Mouse (Mus musculus) heart, embryonic 12.5 days (tissue): ENCODE measurements around the gene Slc4a2. TPM values are rescaled to one million over a fixed set of nuclear protein-coding genes. Genes with fewer than 3 reads are reported as not detected.

Experiments used
- ATAC-seq: fragments of 200-750 bp; cut with Nextera tagmentation; 2 replicates; pipeline ENCODE4 v1.8.0; 2017; ENCODE audit warnings: moderate TSS enrichment, moderate library complexity; ENCODE audit not compliant: insufficient number of reproducible peaks, low FRiP score
- H3K27ac ChIP-seq: fragments of 300-500 bp; sonication (generic); 2 replicates; pipeline ENCODE4 v1.5.1; 2016; ENCODE audit warnings: mild to moderate bottlenecking, moderate library complexity; ENCODE audit not compliant: poor library complexity, severe bottlenecking
- H3K27me3 ChIP-seq: fragments of 300-500 bp; sonication (generic); replicated peaks from 2 replicates; pipeline ENCODE4 v1.6.1; 2016; ENCODE audit warnings: mild to moderate bottlenecking, moderate library complexity
- H3K36me3 ChIP-seq: fragments of 300-500 bp; sonication (generic); 2 replicates; pipeline ENCODE4 v1.6.1; 2016; ENCODE audit warnings: mild to moderate bottlenecking, moderate library complexity
- H3K4me1 ChIP-seq: fragments of 300-500 bp; sonication (generic); replicated peaks from 2 replicates; pipeline ENCODE4 v1.6.1; 2016; ENCODE audit warnings: mild to moderate bottlenecking
- H3K4me2 ChIP-seq: fragments of 300-500 bp; sonication (generic); 2 replicates; pipeline ENCODE4 v1.6.1; 2016; ENCODE audit warnings: mild to moderate bottlenecking, moderate library complexity
- H3K4me3 ChIP-seq: fragments of 300-500 bp; sonication (generic); 2 replicates; pipeline ENCODE4 v1.5.1; 2016; ENCODE audit warnings: mild to moderate bottlenecking
- H3K9ac ChIP-seq: fragments of 300-500 bp; sonication (generic); 2 replicates; pipeline ENCODE4 v1.6.1; 2016; ENCODE audit warnings: mild to moderate bottlenecking, moderate library complexity
- H3K9me3 ChIP-seq: fragments of 300-500 bp; sonication (generic); replicated peaks from 2 replicates; pipeline ENCODE4 v1.6.1; 2016; ENCODE audit warnings: mild to moderate bottlenecking, moderate library complexity
- WGBS: fragments of 180-500 bp; shearing (Covaris S2); methylation state at CpG from one replicate; pipeline ENCODE4 v1.1.7; 2016; 5-methylcytosine and 5-hydroxymethylcytosine counted together
- polyA plus RNA-seq: library from polyadenylated mRNA; unstranded; fragments of >200 nt; fragmentation: Nextera tagmentation; extraction: Ambion mirVana; gene quantifications from 2 replicates; pipeline ENCODE4 v1.2.1, GENCODE M21; 2016

Gene Slc4a2
- polyA plus RNA-seq, 1 experiment from 2014 or later, result 31.1 TPM

DNA sequence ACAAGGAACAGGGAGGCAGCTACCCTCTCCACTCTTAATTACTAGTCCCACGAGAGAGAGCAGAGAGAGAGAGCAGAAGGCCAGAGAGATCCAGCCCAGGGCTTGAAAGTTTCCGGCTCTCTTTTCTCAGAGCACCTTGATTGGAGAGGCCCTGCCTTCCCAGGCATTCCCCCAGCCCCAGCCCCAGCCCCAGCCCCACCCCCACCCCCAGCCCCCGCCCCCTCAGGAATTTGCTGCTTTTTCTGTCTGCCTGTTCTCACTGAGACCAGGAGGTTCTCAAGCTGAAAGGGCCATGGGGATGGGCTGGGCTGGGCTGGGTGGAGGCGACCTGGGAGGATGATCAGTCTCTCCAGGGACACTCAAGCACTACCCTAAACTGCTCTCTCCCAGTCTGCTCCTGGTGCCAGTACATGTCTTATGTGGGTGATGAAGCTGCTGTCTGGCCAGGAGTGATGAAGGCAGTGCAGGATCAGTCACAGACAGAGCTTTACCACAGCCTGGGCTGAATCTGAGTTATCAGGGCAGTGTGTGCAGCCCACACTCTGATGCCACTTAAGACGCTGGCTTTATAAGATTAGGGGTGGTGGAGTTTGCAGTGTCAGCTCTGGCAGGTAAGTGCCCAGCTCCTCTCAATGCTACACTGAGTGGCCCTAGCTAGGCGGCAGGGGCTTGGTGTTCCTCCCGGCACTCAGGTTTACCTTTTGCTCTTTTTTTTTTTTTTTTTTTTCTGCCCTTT, 49.4 kb downstream of the Slc4a2 start:
- H3K4me2 ChIP-seq, result peak overlapping the region; percentile 38
- H3K27me3 ChIP-seq, result peaks cover 6% of the 10 kb centered on the region; the same call in 1 of the 2 replicates
- peaks cover 19% of the 10 kb centered on the region for H3K36me3 ChIP-seq
- H3K4me3 ChIP-seq, result peak overlapping the region; percentile 7; the same call in 1 of the 2 replicates
- peak overlapping the region; percentile 31; the same call in 1 of the 2 replicates for H3K9ac ChIP-seq
- H3K4me1 ChIP-seq, result peaks cover 48% of the 10 kb centered on the region
- ATAC-seq, result no peak
- H3K9me3 ChIP-seq, result no peaks in the 10 kb centered on the region
- H3K27ac ChIP-seq, result 0 out of 2 replicates have a peak overlapping the region, but pooled peaks have one; percentile 23
- 30% methylated on average over 7 of the region's 7 CpGs for WGBS

DNA sequence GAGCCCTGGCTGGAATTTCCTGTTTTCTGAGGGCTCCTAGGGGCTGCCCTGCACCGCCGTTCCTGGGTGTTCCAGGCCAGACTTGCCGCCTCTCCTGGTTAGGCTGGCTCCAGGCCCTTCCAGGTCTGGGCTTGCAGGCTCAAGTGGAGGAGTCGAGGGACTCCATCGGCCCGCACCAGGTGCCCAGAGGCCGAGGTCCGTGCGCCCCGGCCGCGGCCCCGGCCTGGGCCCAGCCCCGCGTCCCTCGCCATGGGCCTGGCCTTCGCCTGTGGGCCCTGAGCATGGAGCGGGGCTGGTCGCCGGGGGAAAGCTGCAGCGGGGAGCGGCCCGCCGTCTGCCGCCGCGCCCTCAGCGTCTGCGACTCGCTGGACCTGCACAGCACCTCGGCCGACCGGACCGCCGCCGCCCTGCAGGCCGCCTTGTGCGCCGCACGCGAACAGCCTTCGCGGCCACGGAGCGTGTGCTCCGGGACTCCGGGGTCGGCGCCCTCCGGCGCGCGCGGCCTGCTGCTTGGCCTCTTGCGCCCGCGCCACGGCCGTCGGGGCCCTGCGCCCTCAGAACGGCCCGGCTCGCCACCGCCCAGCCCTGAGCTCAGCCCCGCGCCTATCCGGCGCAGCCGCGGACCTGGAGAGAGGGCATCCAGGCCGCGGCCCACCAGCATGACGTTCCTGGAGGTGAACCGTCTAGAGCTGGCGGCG, 50.5 kb downstream of the Slc4a2 start:
- WGBS, result 1% methylated on average over 77 of the region's 77 CpGs
- Histone ChIP-seq H3K9ac (peak overlapping the region; percentile 74), H3K27ac (no peak overlapping the region), H3K4me2 (peak overlapping the region; percentile 92), H3K27me3 (peaks cover 6% of the 10 kb centered on the region; the same call in 1 of the 2 replicates), H3K36me3 (peaks cover 30% of the 10 kb centered on the region), H3K4me1 (peaks cover 48% of the 10 kb centered on the region), H3K9me3 (no peaks in the 10 kb centered on the region), H3K4me3 (peak overlapping the region; percentile 53)
- ATAC-seq, result peak; percentile 12; the same call in 1 of the 2 replicates

DNA sequence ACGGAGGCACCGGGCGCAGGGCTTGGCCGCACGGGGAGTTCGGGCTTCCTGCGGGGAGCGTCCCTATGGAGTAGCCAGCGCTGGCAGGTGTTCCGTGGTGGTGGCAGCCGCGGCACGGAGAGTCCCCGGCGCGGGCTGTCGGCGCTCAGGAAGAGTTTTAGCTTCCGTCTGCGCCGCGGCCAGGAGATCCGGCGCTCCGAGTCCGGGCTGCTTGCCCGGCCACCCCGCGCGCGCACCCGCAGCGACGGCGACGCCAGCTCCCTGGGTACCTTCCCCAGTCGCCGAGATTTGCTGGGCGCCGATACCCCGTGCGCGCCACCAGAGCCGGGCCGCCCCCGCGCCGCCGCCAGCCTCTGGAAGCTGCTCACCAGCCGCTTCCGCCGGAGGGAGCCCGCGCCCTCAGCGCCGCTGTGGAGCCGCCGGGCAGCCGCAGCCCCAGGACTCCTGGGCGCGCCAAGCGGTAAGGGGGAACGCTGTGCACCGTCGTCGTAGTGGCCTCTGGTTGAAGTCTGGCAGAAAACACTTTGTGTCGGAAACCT, 51.2 kb downstream of the Slc4a2 start:
- Histone ChIP-seq H3K4me1 (peaks cover 45% of the 10 kb centered on the region), H3K27ac (no peak overlapping the region), H3K4me3 (peak overlapping the region; percentile 53), H3K27me3 (peaks cover 6% of the 10 kb centered on the region; the same call in 1 of the 2 replicates), H3K4me2 (peak overlapping the region; percentile 92), H3K9me3 (no peaks in the 10 kb centered on the region), H3K9ac (peak overlapping the region; percentile 74), H3K36me3 (peaks cover 36% of the 10 kb centered on the region)
- ATAC-seq, result peak; percentile 34; the same call in 1 of the 2 replicates
- WGBS, result 1% methylated on average over 65 of the region's 67 CpGs

DNA sequence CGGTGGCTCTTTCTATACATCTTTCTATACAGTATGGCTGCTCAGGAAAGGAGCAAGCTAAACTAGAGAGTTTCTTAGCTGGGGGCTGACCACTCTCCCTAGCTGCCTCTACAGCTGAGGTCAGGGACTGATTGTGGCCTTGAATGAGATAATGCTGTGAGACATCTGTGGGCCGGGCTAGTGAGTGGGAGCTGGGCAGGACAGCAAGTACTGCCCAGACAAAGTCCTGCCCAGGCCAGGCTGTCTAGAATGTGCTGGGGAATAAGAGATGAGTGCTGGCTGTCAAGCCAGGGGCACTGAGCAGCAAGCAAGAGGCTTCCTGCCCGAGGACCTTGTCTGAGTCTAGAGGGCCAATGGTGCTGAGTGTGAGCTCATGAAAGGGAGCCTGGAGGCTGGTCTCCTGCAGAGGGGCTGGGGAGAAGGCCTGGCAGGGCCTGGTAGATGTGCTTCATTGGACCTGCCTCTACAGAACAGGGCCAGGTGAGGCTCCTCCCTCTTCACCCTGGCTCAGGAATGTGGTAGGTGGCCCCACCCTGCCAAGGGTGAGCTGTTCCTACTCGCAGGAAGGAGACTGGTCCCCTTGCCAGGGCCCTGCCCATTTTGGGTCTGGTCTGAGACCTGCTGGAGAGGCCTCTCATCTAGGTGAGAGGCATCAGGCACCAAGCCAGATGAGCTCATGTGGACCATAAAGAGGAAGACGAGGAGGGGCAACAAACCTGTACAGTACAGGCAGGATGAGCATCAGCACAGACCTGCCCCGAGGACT, 52.0 kb downstream of the Slc4a2 start:
- no peaks in the 10 kb centered on the region for H3K9me3 ChIP-seq
- H3K4me2 ChIP-seq, result peak overlapping the region; percentile 92
- H3K4me1 ChIP-seq, result peaks cover 40% of the 10 kb centered on the region
- ATAC-seq, result no peak
- WGBS, result 57% methylated on average over 6 of the region's 6 CpGs
- H3K4me3 ChIP-seq, result peak overlapping the region; percentile 53; the same call in 1 of the 2 replicates
- peaks cover 6% of the 10 kb centered on the region; the same call in 1 of the 2 replicates for H3K27me3 ChIP-seq
- peaks cover 45% of the 10 kb centered on the region for H3K36me3 ChIP-seq
- H3K9ac ChIP-seq, result peak overlapping the region; percentile 74; the same call in 1 of the 2 replicates
- 0 out of 2 replicates have a peak overlapping the region, but pooled peaks have one; percentile 6 for H3K27ac ChIP-seq

DNA sequence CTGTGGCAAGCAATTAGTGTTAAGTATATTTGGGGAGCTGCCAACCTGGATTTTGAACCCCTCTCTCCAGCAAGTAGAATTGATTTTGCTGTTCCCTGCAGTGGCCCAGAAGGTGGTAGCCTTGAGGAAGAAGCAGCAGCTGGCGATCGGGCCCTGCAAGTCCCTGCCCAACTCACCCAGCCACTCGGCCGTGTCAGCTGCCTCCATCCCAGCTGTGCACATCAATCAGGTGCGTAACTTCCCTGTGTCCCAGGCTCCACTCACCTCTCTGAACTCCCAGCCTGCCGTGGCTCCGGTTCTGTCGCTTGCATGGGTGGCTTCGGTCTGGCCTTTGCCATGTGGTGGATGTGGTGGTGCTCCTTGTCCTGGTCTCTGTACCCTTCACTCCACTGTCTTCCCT, 54.3 kb downstream of the Slc4a2 start:
- no peak overlapping the region for H3K27ac ChIP-seq
- no peak overlapping the region for H3K9ac ChIP-seq
- no peak for ATAC-seq
- peaks cover 43% of the 10 kb centered on the region for H3K4me1 ChIP-seq
- peaks cover 62% of the 10 kb centered on the region for H3K36me3 ChIP-seq
- H3K9me3 ChIP-seq, result no peaks in the 10 kb centered on the region
- H3K4me3 ChIP-seq, result no peak overlapping the region
- 93% methylated on average over 9 of the region's 9 CpGs for WGBS
- H3K4me2 ChIP-seq, result no peak overlapping the region
- H3K27me3 ChIP-seq, result peaks cover 6% of the 10 kb centered on the region; the same call in 1 of the 2 replicates

DNA sequence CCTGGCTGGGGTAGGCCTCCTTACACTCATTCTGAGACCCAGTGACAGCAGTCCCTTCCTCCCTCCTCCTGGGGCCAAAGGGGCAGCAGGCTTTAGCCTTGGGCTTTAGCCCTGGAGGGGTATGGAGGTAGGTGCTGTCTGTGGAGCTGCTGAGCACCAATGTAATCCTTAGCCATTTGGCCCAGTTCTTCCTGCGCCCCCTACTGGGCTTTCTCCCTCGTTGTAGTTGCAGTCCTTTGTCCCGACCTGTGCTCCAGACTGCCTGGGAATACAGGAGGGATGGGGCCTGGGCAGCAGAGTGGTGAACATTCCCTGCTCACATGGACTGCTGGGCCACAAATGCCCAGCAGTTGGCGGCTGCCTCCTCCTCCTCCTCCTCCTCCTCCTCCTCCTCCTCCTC, 58.0 kb downstream of the Slc4a2 start:
- no peak overlapping the region for H3K27ac ChIP-seq
- no peak overlapping the region for H3K4me2 ChIP-seq
- 0 out of 2 replicates have a peak, but pooled peaks cover 13% of the 10 kb centered on the region for H3K27me3 ChIP-seq
- 10% methylated on average over 4 of the region's 4 CpGs for WGBS
- peak; percentile 28; the same call in 1 of the 2 replicates for ATAC-seq
- H3K9ac ChIP-seq, result no peak overlapping the region
- peaks cover 79% of the 10 kb centered on the region for H3K36me3 ChIP-seq
- no peak overlapping the region for H3K4me3 ChIP-seq
- H3K9me3 ChIP-seq, result no peaks in the 10 kb centered on the region
- H3K4me1 ChIP-seq, result peaks cover 23% of the 10 kb centered on the region

DNA sequence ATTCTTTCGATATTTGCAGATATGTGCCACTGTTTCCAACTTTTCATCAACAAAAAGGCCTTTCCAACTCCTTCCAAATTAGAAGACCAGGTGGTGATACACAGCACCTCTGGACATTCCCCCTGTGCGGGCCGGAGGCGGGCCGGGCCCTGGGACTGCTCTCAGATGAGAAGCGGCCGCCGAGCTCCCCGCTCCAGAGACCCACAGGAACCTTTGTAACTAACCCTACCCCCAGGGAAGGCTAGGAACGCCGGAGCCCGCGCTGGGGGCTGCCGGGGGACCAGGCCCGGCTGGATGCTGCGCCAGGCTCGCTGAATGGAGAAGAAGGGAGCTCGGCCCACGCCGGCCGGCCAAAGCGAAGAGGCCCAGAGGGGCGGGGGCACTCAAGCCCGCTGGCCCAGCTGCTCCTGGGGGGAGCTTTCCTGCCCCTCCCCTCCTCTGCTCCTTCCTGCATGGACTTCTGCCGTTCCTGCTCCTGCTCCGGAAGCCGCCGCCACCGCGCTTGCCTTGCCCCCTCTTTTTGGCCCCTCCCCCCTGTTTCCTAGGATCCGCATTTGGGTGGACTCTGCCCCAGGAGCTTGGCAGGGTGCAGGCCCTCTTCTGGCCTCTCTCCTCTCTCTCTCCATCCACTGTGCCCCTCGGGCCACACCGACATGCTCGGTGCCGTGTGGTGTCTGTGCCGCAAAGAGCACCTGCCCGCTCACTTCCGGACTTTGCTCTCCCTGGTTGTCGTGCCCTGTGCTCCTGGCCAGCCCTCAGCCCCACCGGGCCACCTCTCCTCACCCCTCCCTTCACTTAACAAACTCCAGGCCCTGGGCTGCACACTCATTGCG, 58.8 kb downstream of the Slc4a2 start:
- H3K9me3 ChIP-seq, result no peaks in the 10 kb centered on the region
- H3K36me3 ChIP-seq, result peaks cover 78% of the 10 kb centered on the region
- no peak overlapping the region for H3K9ac ChIP-seq
- H3K4me1 ChIP-seq, result peaks cover 23% of the 10 kb centered on the region
- no peak overlapping the region for H3K27ac ChIP-seq
- peak; percentile 9; the same call in 1 of the 2 replicates for ATAC-seq
- WGBS, result 57% methylated on average over 41 of the region's 41 CpGs
- no peak overlapping the region for H3K4me2 ChIP-seq
- no peak overlapping the region for H3K4me3 ChIP-seq
- H3K27me3 ChIP-seq, result 0 out of 2 replicates have a peak, but pooled peaks cover 13% of the 10 kb centered on the region

DNA sequence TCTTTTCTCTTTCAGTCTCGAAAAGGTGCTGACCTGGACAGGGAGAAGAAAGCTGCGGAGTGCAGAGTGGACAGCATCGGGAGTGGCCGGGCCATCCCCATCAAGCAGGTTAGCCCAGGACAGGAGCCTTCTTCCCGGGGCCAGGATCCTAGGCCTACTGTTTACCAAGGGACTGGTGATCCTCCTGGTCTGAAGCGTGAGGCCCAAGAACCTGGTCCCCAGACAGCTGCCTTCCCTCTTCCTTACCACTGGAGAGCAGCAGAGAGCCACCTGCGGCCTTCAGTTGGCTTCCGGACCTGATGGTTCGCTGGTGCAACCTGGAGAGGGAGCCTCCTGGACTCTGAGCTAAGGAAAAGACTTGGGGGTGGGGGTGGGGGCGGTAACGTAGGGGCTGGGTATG, 59.7 kb downstream of the Slc4a2 start:
- Histone ChIP-seq H3K9me3 (no peaks in the 10 kb centered on the region), H3K9ac (no peak overlapping the region), H3K4me2 (no peak overlapping the region), H3K27ac (no peak overlapping the region), H3K4me3 (no peak overlapping the region), H3K36me3 (peaks cover 78% of the 10 kb centered on the region), H3K4me1 (peaks cover 23% of the 10 kb centered on the region), H3K27me3 (0 out of 2 replicates have a peak, but pooled peaks cover 13% of the 10 kb centered on the region)
- ATAC-seq, result 0 out of 2 replicates have a peak, but pooled peaks have one; percentile 7
- WGBS, result 34% methylated on average over 11 of the region's 11 CpGs

DNA sequence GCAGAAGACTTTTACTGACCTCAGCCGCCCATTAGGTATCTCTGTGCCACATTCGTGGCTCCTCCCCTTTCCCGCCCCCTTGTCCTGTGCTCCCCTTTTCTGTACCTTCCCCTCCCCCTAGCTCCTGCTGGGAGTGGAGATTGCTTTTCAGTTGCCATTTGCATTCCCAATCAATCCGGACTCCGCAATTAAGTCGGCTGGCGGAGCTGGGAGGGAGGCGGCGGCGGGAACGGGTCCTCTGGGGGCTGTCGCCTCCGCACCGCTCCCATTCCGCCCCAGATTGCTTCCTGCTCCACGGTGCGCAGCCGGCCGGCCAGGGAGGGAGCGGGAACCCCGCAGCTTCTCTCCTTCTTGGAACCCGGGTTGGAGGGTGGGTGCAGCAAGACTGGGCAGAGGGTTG, 61.3 kb downstream of the Slc4a2 start:
- 0 out of 2 replicates have a peak overlapping the region, but pooled peaks have one; percentile 39 for H3K9ac ChIP-seq
- peaks cover 23% of the 10 kb centered on the region for H3K4me1 ChIP-seq
- H3K36me3 ChIP-seq, result peaks cover 78% of the 10 kb centered on the region
- 0 out of 2 replicates have a peak, but pooled peaks cover 13% of the 10 kb centered on the region for H3K27me3 ChIP-seq
- H3K9me3 ChIP-seq, result no peaks in the 10 kb centered on the region
- 25% methylated on average over 22 of the region's 22 CpGs for WGBS
- H3K27ac ChIP-seq, result no peak overlapping the region
- no peak for ATAC-seq
- peak overlapping the region; percentile 15; the same call in 1 of the 2 replicates for H3K4me3 ChIP-seq
- peak overlapping the region; percentile 53 for H3K4me2 ChIP-seq

DNA sequence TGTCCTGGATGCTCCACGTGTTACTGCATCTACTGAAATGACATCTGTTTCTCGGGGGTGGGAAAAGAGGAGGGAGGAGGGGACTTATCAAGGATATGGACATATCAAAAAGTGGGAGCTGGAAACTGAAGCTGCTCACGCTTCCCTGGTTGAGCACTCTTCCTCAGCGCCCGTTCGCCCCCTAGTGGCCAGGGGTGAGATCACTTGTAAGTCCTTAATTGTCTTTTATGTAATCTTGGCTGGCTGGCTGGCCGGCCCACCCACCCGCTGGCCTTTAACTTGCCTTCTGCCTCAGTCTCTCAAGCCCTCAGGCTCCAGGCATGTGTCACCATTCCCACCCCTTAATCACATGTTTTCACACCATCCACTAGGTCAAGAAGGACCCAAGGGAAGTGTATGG, 62.5 kb downstream of the Slc4a2 start:
- no peak overlapping the region for H3K27ac ChIP-seq
- WGBS, result 4% methylated on average over 8 of the region's 8 CpGs
- no peak overlapping the region for H3K9ac ChIP-seq
- peaks cover 23% of the 10 kb centered on the region for H3K4me1 ChIP-seq
- ATAC-seq, result no peak
- H3K9me3 ChIP-seq, result no peaks in the 10 kb centered on the region
- H3K4me2 ChIP-seq, result no peak overlapping the region
- peaks cover 78% of the 10 kb centered on the region for H3K36me3 ChIP-seq
- H3K4me3 ChIP-seq, result no peak overlapping the region
- H3K27me3 ChIP-seq, result 0 out of 2 replicates have a peak, but pooled peaks cover 13% of the 10 kb centered on the region
